Mouse (Mus musculus) erythroblast, embryonic 14.5 days (primary cell): ENCODE measurements around the gene Ide. TPM values are rescaled to one million over a fixed set of nuclear protein-coding genes. Genes with fewer than 3 reads are reported as not detected.

Experiments used
- H3K27me3 ChIP-seq: 2 replicates; pipeline ENCODE4 v1.6.1; 2012; ENCODE audit warnings: inconsistent platforms; ENCODE audit not compliant: control insufficient read depth
- H3K36me3 ChIP-seq: 2 replicates; pipeline ENCODE4 v1.6.1; 2012; ENCODE audit warnings: mild to moderate bottlenecking, inconsistent platforms; ENCODE audit not compliant: control insufficient read depth
- H3K4me1 ChIP-seq: 2 replicates; pipeline ENCODE4 v1.6.1; 2012; ENCODE audit warnings: inconsistent platforms; ENCODE audit not compliant: control insufficient read depth
- H3K4me3 ChIP-seq: replicated peaks from 2 replicates; pipeline ENCODE3; 2012; ENCODE audit warnings: moderate library complexity, mild to moderate bottlenecking, inconsistent platforms
- H3K9me3 ChIP-seq: 2 replicates; pipeline ENCODE4 v1.6.1; 2012; ENCODE audit warnings: low read length, inconsistent platforms, mixed read lengths; ENCODE audit not compliant: control insufficient read depth
- GATA1 ChIP-seq: IDR thresholded peaks from 2 replicates; pipeline ENCODE4 v1.6.1; 2012; ENCODE audit warnings: low read length, inconsistent platforms, mixed read lengths
- TAL1 ChIP-seq: IDR thresholded peaks from 3 replicates; pipeline ENCODE4 v1.6.1; 2012; ENCODE audit warnings: low read length, inconsistent platforms, mixed read lengths
- polyA plus RNA-seq: library from polyadenylated mRNA; stranded (reverse); fragments of >175 nt; gene quantifications from 2 replicates; pipeline ENCODE4 v1.2.3, GENCODE M21; 2012

Gene Ide
- polyA plus RNA-seq, 1 experiment, result 0.24 TPM

GRCm38 (mm10) chr19:37263566-37263942 is 74.1 kb downstream of the Ide start:
- Histone ChIP-seq H3K4me1 (peaks cover 24% of the 10 kb centered on the region), H3K9me3 (no peaks in the 10 kb centered on the region), H3K4me3 (peak overlapping the region; percentile 23), H3K27me3 (peaks cover 3% of the 10 kb centered on the region), H3K36me3 (peaks cover 6% of the 10 kb centered on the region)
- no peak for TF ChIP-seq TAL1
- TF ChIP-seq GATA1, result no peak

- Histone ChIP-seq H3K9me3 (no peaks in the 10 kb centered on the region), H3K4me3 (no peak overlapping the region), H3K36me3 (peaks cover 2% of the 10 kb centered on the region; the same call in 1 of the 2 replicates), H3K4me1 (peaks cover 24% of the 10 kb centered on the region), H3K27me3 (peaks cover 3% of the 10 kb centered on the region)
- TF ChIP-seq GATA1 (no peak), TAL1 (no peak)
These were observed 75.3 kb downstream of the Ide start for GRCm38 (mm10) chr19:37262389-37262788.

DNA sequence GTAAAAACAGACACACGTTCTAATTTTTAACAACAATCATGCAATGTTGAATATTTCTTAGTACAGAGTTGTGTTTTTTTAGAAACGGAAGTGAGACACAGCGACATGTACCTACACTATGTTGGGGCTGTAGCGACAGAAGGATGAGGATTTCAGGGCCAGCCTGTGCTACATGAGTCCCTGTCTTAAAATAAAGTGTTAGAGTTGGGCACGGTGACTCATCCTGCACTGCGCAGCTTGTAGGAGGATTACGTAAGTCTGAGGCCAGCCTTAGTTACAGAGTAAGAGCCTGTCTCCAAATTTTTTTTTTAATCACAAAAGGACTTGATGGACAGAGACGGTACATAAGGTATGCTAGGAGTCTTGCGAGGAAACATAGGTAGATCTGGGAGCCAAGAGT is 82.3 kb downstream of the Ide start:
- no peak for TF ChIP-seq TAL1
- no peak for TF ChIP-seq GATA1
- Histone ChIP-seq H3K27me3 (peaks cover 8% of the 10 kb centered on the region), H3K4me1 (peaks cover 11% of the 10 kb centered on the region), H3K4me3 (no peak overlapping the region), H3K9me3 (no peaks in the 10 kb centered on the region; the same call in 1 of the 2 replicates), H3K36me3 (no peaks in the 10 kb centered on the region)

DNA sequence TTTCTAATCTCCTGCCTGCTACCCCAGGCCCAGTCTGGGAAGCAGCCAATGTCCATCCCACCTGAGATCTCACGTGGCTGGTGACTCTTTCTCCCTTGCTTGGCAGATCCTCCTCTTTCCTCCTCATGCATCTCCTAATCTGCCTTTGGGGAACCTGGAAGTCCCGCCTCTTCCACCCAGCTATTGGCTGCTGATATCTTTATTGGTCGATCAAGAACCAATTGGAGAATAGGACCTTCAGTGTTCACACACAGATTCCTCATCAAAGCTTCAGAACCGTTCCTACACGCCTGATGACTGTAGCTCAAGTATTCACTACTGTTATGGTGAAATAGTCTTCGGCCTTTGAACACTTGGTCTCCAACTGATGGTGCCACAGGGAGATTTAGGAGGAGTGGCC is 85.5 kb downstream of the Ide start:
- H3K27me3 ChIP-seq, result peaks cover 27% of the 10 kb centered on the region
- H3K36me3 ChIP-seq, result no peaks in the 10 kb centered on the region
- peaks cover 14% of the 10 kb centered on the region for H3K4me1 ChIP-seq
- no peak overlapping the region for H3K4me3 ChIP-seq
- no peaks in the 10 kb centered on the region; the same call in 1 of the 2 replicates for H3K9me3 ChIP-seq
- peak; percentile 42; the same call in 1 of the 2 replicates for TF ChIP-seq GATA1
- TF ChIP-seq TAL1, result no peak

DNA sequence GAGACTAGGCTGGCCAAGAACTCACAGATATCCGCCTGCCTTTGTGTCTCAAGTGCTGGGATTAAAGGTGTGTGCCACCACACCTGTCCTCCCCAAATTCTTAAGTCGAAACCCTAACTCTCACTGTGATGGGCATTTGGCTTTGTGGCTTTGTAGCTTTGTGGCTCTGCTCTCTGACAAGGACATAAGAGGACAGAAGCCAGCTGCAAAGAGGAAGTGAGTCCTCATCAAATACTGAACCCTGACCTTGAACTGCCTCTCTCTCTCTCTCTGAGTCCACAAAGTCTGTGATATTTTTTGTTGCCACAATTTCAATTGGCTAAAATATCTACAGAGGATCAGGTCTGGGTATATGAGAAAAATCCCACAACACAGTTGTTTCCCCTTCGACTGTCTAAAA is 89.5 kb downstream of the Ide start:
- Histone ChIP-seq H3K9me3 (peaks cover 10% of the 10 kb centered on the region), H3K27me3 (peaks cover 30% of the 10 kb centered on the region), H3K4me1 (peaks cover 14% of the 10 kb centered on the region), H3K4me3 (no peak overlapping the region), H3K36me3 (no peaks in the 10 kb centered on the region)
- no peak for TF ChIP-seq TAL1
- no peak for TF ChIP-seq GATA1

GRCm38 (mm10) chr19:37246859-37247258 is 90.8 kb downstream of the Ide start:
- Histone ChIP-seq H3K4me1 (peaks cover 12% of the 10 kb centered on the region), H3K36me3 (no peaks in the 10 kb centered on the region), H3K9me3 (peaks cover 10% of the 10 kb centered on the region), H3K27me3 (peaks cover 29% of the 10 kb centered on the region), H3K4me3 (no peak overlapping the region)
- no peak for TF ChIP-seq TAL1
- no peak for TF ChIP-seq GATA1

DNA sequence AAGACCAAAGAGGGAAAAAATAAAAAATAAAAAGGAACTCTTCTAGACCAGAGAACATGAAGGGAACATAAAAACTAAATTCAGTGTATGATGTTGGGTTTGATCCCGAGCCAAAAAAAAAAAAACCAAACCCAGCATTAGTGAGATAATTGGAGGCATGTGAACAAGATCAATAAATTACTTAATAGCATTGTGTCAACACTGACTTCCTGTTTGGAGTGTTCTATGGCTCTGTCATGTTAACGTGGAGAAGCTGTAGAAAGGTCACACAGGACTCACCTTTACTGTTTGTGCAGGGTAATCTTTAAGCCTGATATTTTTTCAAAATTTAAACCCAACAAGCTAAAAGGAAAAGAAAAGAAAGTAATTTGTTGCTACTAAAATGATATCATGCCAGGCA is 94.9 kb downstream of the Ide start:
- Histone ChIP-seq H3K27me3 (peaks cover 15% of the 10 kb centered on the region), H3K4me1 (peaks cover 46% of the 10 kb centered on the region), H3K4me3 (no peak overlapping the region), H3K9me3 (peaks cover 10% of the 10 kb centered on the region), H3K36me3 (peaks cover 3% of the 10 kb centered on the region; the same call in 1 of the 2 replicates)
- TF ChIP-seq TAL1 (no peak), GATA1 (no peak)

DNA sequence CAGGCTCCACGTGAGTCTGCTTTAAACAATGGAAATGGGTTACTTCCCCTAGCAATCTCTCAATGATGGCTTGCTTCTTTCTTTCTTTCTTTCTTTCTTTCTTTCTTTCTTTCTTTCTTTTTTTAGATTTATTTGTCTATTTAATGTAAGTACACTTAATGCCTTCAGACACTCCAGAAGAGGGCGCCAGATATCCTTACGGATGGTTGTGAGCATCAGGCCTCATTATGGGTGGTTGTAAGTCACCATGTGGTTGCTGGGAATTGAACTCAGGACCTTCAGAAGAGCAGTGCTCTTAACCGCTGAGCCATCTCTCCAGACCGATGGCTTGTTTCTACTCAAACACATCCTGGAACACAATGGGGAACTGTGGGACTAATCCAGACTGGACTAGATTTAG is 96.5 kb downstream of the Ide start:
- peaks cover 61% of the 10 kb centered on the region for H3K4me1 ChIP-seq
- peaks cover 6% of the 10 kb centered on the region for H3K27me3 ChIP-seq
- TF ChIP-seq GATA1, result no peak
- no peak overlapping the region for H3K4me3 ChIP-seq
- peaks cover 3% of the 10 kb centered on the region; the same call in 1 of the 2 replicates for H3K36me3 ChIP-seq
- H3K9me3 ChIP-seq, result peaks cover 10% of the 10 kb centered on the region

DNA sequence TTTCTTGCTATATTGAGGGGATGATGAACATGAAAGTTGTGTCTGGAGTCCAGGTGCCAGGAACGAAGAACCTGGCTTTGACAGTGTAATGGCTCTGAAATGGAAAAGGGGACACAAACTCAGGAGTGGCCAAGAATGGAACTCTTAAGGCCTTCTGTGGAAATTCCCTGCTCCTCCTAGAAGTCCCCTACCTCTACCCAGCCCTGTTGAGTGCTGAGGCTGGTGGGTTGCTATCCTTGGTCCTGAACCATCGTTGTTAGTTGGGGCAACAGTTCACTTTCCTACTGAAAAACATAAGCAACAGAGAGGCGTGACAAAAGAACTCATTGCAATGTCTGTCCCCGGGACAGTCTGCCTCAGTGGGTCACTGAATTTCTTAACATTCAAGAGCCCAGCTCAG is 98.6 kb downstream of the Ide start:
- peaks cover 78% of the 10 kb centered on the region for H3K4me1 ChIP-seq
- H3K36me3 ChIP-seq, result peaks cover 19% of the 10 kb centered on the region
- H3K9me3 ChIP-seq, result peaks cover 2% of the 10 kb centered on the region; the same call in 1 of the 2 replicates
- peaks cover 9% of the 10 kb centered on the region for H3K27me3 ChIP-seq
- peak overlapping the region; percentile 7 for H3K4me3 ChIP-seq
- no peak for TF ChIP-seq GATA1
- TF ChIP-seq TAL1, result no peak

GRCm38 (mm10) chr19:37238651-37239050 is 99.0 kb downstream of the Ide start:
- Histone ChIP-seq H3K27me3 (peaks cover 13% of the 10 kb centered on the region), H3K36me3 (peaks cover 20% of the 10 kb centered on the region), H3K9me3 (no peaks in the 10 kb centered on the region), H3K4me3 (peak overlapping the region; percentile 64), H3K4me1 (peaks cover 81% of the 10 kb centered on the region)
- no peak for TF ChIP-seq GATA1
- no peak for TF ChIP-seq TAL1
